Mouse (Mus musculus): ENCODE measurements around the gene Ppp1r14d. TPM values are rescaled to one million over a fixed set of nuclear protein-coding genes. Genes with fewer than 3 reads are reported as not detected.

The Ppp1r14d gene
- total and polyA plus RNA-seq, 3 experiments: not detected

- peak within 1 kb of the TSS; percentile 96 for H3K27ac ChIP-seq
- WGBS: under 1% methylated on average over 51 of the region's 51 CpGs
- peak; percentile 93 to 97 for DNase-seq
- H3K4me3 ChIP-seq: peak within 1 kb of the TSS; percentile 84
- intact Hi-C loops (cut with DNase I): no loop called here
- peak within 1 kb of the TSS; percentile 82 for H3K9ac ChIP-seq (ENCODE audit: low read depth, low read length)
- H3K79me2 ChIP-seq (replicated peaks; ENCODE audit: control insufficient read depth, insufficient read depth, low read length): no peaks in the 10 kb centered on the region
- TF ChIP-seq POLR2A (IDR thresholded peaks at IDR 0.05; ENCODE audit: insufficient read depth, low read depth, low read length): peak; percentile 84
- no peak for TF ChIP-seq CTCF (IDR thresholded peaks at IDR 0.05)
- H3K27me3 ChIP-seq (ENCODE audit: control insufficient read depth, insufficient read depth, low read length): no peaks in the 10 kb centered on the region
- peaks cover 5% of the 10 kb centered on the region for H3K4me1 ChIP-seq (ENCODE audit: control insufficient read depth, insufficient read depth, low read length)
- H3K36me3 ChIP-seq (ENCODE audit: control insufficient read depth, insufficient read depth, low read length): no peaks in the 10 kb centered on the region
Observed at GRCm38 (mm10) chr2:119208344-119209175, 21.1 kb downstream of the Ppp1r14d start, which contains the start of the genes Zfyve19 and Dnajc17. TSS of gene Zfyve19 (plus strand) at chr2:119208617. TSS of gene Dnajc17 (minus strand) at chr2:119208795.

- Histone ChIP-seq H3K4me3 (peak overlapping the region; percentile 84), H3K4me1 (ENCODE audit: control insufficient read depth, insufficient read depth, low read length) (peaks cover 7% of the 10 kb centered on the region), H3K27ac (peak overlapping the region; percentile 96), H3K27me3 (ENCODE audit: control insufficient read depth, insufficient read depth, low read length) (no peaks in the 10 kb centered on the region), H3K36me3 (ENCODE audit: control insufficient read depth, insufficient read depth, low read length) (no peaks in the 10 kb centered on the region), H3K9ac (ENCODE audit: low read depth, low read length) (peak overlapping the region; percentile 72; the same call in 1 of the 2 replicates), H3K79me2 (replicated peaks; ENCODE audit: control insufficient read depth, insufficient read depth, low read length) (no peaks in the 10 kb centered on the region)
- intact Hi-C loops (cut with DNase I): no loop called here
- no peak for TF ChIP-seq EP300 (IDR thresholded peaks at IDR 0.05; ENCODE audit: insufficient read depth, low read depth, low read length)
- no peak for TF ChIP-seq POLR2A (IDR thresholded peaks at IDR 0.05; ENCODE audit: insufficient read depth, low read depth, low read length)
- TF ChIP-seq CTCF (IDR thresholded peaks at IDR 0.05): no peak
- DNase-seq: no peak
- WGBS: 15% methylated on average over 6 of the region's 6 CpGs
Observed at GRCm38 (mm10) chr2:119207961-119208343, 21.8 kb downstream of the Ppp1r14d start.

GRCm38 (mm10) chr2:119203871-119204460 lies 25.7 kb downstream of the Ppp1r14d start:
- 49% methylated on average over 4 of the region's 4 CpGs for WGBS
- no peak for DNase-seq
- Histone ChIP-seq H3K36me3 (ENCODE audit: control insufficient read depth, insufficient read depth, low read length) (no peaks in the 10 kb centered on the region), H3K4me1 (ENCODE audit: control insufficient read depth, insufficient read depth, low read length) (peaks cover 7% of the 10 kb centered on the region), H3K79me2 (replicated peaks; ENCODE audit: control insufficient read depth, insufficient read depth, low read length) (no peaks in the 10 kb centered on the region; the same call in 1 of the 2 replicates), H3K27ac (peak overlapping the region; percentile 63), H3K27me3 (ENCODE audit: control insufficient read depth, insufficient read depth, low read length) (no peaks in the 10 kb centered on the region), H3K4me3 (no peak overlapping the region), H3K9ac (ENCODE audit: low read depth, low read length) (no peak overlapping the region)
- intact Hi-C loops (cut with DNase I): no loop called here
- TF ChIP-seq EP300 (IDR thresholded peaks at IDR 0.05; ENCODE audit: insufficient read depth, low read depth, low read length) (no peak), CTCF (IDR thresholded peaks at IDR 0.05) (no peak), POLR2A (IDR thresholded peaks at IDR 0.05; ENCODE audit: insufficient read depth, low read depth, low read length) (no peak)

GRCm38 (mm10) chr2:119202914-119203453 lies 26.7 kb downstream of the Ppp1r14d start:
- H3K4me3 ChIP-seq: no peak overlapping the region
- peak; percentile 41 to 43 for DNase-seq
- peak overlapping the region; percentile 63 for H3K27ac ChIP-seq

GRCm38 (mm10) chr2:119198934-119199333 lies 30.8 kb downstream of the Ppp1r14d start:
- Histone ChIP-seq H3K27ac (no peak overlapping the region), H3K79me2 (replicated peaks; ENCODE audit: control insufficient read depth, insufficient read depth, low read length) (no peaks in the 10 kb centered on the region; the same call in 1 of the 2 replicates), H3K36me3 (ENCODE audit: control insufficient read depth, insufficient read depth, low read length) (no peaks in the 10 kb centered on the region), H3K9ac (ENCODE audit: low read depth, low read length) (no peak overlapping the region), H3K4me1 (ENCODE audit: control insufficient read depth, insufficient read depth, low read length) (peaks cover 8% of the 10 kb centered on the region), H3K27me3 (ENCODE audit: control insufficient read depth, insufficient read depth, low read length) (no peaks in the 10 kb centered on the region), H3K4me3 (no peak overlapping the region)
- 37% methylated on average over 3 of the region's 3 CpGs for WGBS
- no peak for DNase-seq
- intact Hi-C loops (cut with DNase I): no loop called here
- TF ChIP-seq POLR2A (IDR thresholded peaks at IDR 0.05; ENCODE audit: insufficient read depth, low read depth, low read length) (no peak), EP300 (IDR thresholded peaks at IDR 0.05; ENCODE audit: insufficient read depth, low read depth, low read length) (no peak), CTCF (IDR thresholded peaks at IDR 0.05) (no peak)

More at GRCm38 (mm10) chr2:119202914-119203453, 26.7 kb downstream of the Ppp1r14d start:
- 43% methylated on average over 5 of the region's 5 CpGs for WGBS
- Histone ChIP-seq H3K27me3 (ENCODE audit: control insufficient read depth, insufficient read depth, low read length) (no peaks in the 10 kb centered on the region), H3K4me1 (ENCODE audit: control insufficient read depth, insufficient read depth, low read length) (peaks cover 10% of the 10 kb centered on the region), H3K79me2 (replicated peaks; ENCODE audit: control insufficient read depth, insufficient read depth, low read length) (no peaks in the 10 kb centered on the region; the same call in 1 of the 2 replicates), H3K9ac (ENCODE audit: low read depth, low read length) (no peak overlapping the region), H3K36me3 (ENCODE audit: control insufficient read depth, insufficient read depth, low read length) (no peaks in the 10 kb centered on the region)
- TF ChIP-seq CTCF (IDR thresholded peaks at IDR 0.05) (no peak), EP300 (IDR thresholded peaks at IDR 0.05; ENCODE audit: insufficient read depth, low read depth, low read length) (no peak), POLR2A (IDR thresholded peaks at IDR 0.05; ENCODE audit: insufficient read depth, low read depth, low read length) (no peak)
- intact Hi-C loops (cut with DNase I): no loop called here

Measured in heart, adult 2 months (tissue).